Mouse (Mus musculus) neural tube, embryonic 10.5 days (tissue): ENCODE measurements at regions not wholly inside any gene's neighbourhood (a gene's known extent, or its start where the extent isn't known, plus 50 kb on each side); places are given as distances from the start of the nearest gene placed in this dataset.
"Not testable (repeated sequence)": the region's sequence is repeated elsewhere in the genome, so short reads cannot be mapped to it uniquely, and the experiment has no call there.

Experiments used
- DNase-seq: peaks from one replicate; pipeline ENCODE4 v3.0.0-alpha.2; 2017; ENCODE audit warnings: low spot score; ENCODE audit errors: extremely low spot score

- no peak for DNase-seq
Observed at GRCm38 (mm10) chr13:25729327-25729892, 459.1 kb upstream of the Nrsn1 start.

- DNase-seq, result no peak
Observed at GRCm38 (mm10) chr13:25727504-25728095, 457.3 kb upstream of the Nrsn1 start.

- DNase-seq, result no peak
Observed at GRCm38 (mm10) chr13:25722595-25723525, 452.6 kb upstream of the Nrsn1 start.

GRCm38 (mm10) chr13:25700965-25701364, 430.7 kb upstream of the Nrsn1 start:
- no peak for DNase-seq

- no peak for DNase-seq
Observed at GRCm38 (mm10) chr13:25695956-25696355, 425.7 kb upstream of the Nrsn1 start.

GRCm38 (mm10) chr13:25695017-25695604, 424.8 kb upstream of the Nrsn1 start:
- DNase-seq, result no peak

GRCm38 (mm10) chr13:25678221-25678735, 408.0 kb upstream of the Nrsn1 start:
- no peak for DNase-seq

- DNase-seq, result no peak
Observed at GRCm38 (mm10) chr13:25675208-25675607, 404.9 kb upstream of the Nrsn1 start.

- no peak for DNase-seq
Observed at GRCm38 (mm10) chr13:25666022-25666421, 395.7 kb upstream of the Nrsn1 start.

- no peak for DNase-seq
Observed at GRCm38 (mm10) chr13:25664963-25665606, 394.8 kb upstream of the Nrsn1 start.

- no peak for DNase-seq
Observed at GRCm38 (mm10) chr13:25648430-25648786, 378.1 kb upstream of the Nrsn1 start.

- no peak for DNase-seq
Observed at GRCm38 (mm10) chr13:25647711-25648429, 377.6 kb upstream of the Nrsn1 start.

- no peak for DNase-seq
Observed at GRCm38 (mm10) chr13:25639522-25640291, 369.4 kb upstream of the Nrsn1 start.

- no peak for DNase-seq
Observed at GRCm38 (mm10) chr13:25629466-25629865, 359.2 kb upstream of the Nrsn1 start.

- DNase-seq, result no peak
Observed at GRCm38 (mm10) chr13:25617578-25617977, 347.3 kb upstream of the Nrsn1 start.

GRCm38 (mm10) chr13:25611986-25612385, 341.7 kb upstream of the Nrsn1 start:
- peak; percentile 17 for DNase-seq

GRCm38 (mm10) chr13:25609641-25610040, 339.3 kb upstream of the Nrsn1 start:
- no peak for DNase-seq

GRCm38 (mm10) chr13:25609241-25609640, 338.9 kb upstream of the Nrsn1 start:
- DNase-seq, result no peak

GRCm38 (mm10) chr13:25601351-25601750, 331.0 kb upstream of the Nrsn1 start:
- not testable (repeated sequence) for DNase-seq

- DNase-seq, result peak; percentile 15
Observed at GRCm38 (mm10) chr13:25594629-25595028, 324.3 kb upstream of the Nrsn1 start.
